Mouse (Mus musculus) embryonic facial prominence, embryonic 13.5 days (tissue): ENCODE measurements around the gene Mgll. TPM values are rescaled to one million over a fixed set of nuclear protein-coding genes. Genes with fewer than 3 reads are reported as not detected.

Experiments used
- ATAC-seq: fragments of 200-750 bp; cut with Nextera tagmentation; 2 replicates; pipeline ENCODE4 v1.8.0; 2017; ENCODE audit warnings: low read depth; ENCODE audit not compliant: insufficient number of reproducible peaks, insufficient read depth, low FRiP score, low TSS enrichment
- H3K27ac ChIP-seq: fragments of 300-500 bp; sonication (generic); 2 replicates; pipeline ENCODE4 v1.5.1; 2015; ENCODE audit warnings: moderate library complexity, mild to moderate bottlenecking, inconsistent platforms
- H3K27me3 ChIP-seq: fragments of 300-500 bp; sonication (generic); 2 replicates; pipeline ENCODE4 v1.6.1; 2015; ENCODE audit warnings: mild to moderate bottlenecking, inconsistent platforms
- H3K36me3 ChIP-seq: fragments of 300-500 bp; sonication (generic); 2 replicates; pipeline ENCODE4 v1.6.1; 2015; ENCODE audit warnings: mild to moderate bottlenecking, inconsistent platforms
- H3K4me1 ChIP-seq: fragments of 300-500 bp; sonication (generic); 2 replicates; pipeline ENCODE4 v1.6.1; 2015; ENCODE audit warnings: inconsistent platforms
- H3K4me2 ChIP-seq: fragments of 300-500 bp; sonication (generic); 2 replicates; pipeline ENCODE4 v1.6.1; 2015; ENCODE audit warnings: moderate library complexity, mild to moderate bottlenecking, inconsistent platforms
- H3K4me3 ChIP-seq: fragments of 300-500 bp; sonication (generic); 2 replicates; pipeline ENCODE4 v1.5.1; 2015; ENCODE audit warnings: mild to moderate bottlenecking, inconsistent platforms
- H3K9ac ChIP-seq: fragments of 300-500 bp; sonication (generic); 2 replicates; pipeline ENCODE4 v1.6.1; 2015; ENCODE audit warnings: mild to moderate bottlenecking, inconsistent platforms
- H3K9me3 ChIP-seq: fragments of 300-500 bp; sonication (generic); 2 replicates; pipeline ENCODE4 v1.6.1; 2016; ENCODE audit warnings: inconsistent platforms
- WGBS: fragments of 180-500 bp; shearing (Covaris S2); methylation state at CpG from one replicate; pipeline ENCODE4 v1.1.7; 2015; ENCODE audit warnings: mixed read lengths; 5-methylcytosine and 5-hydroxymethylcytosine counted together
- polyA plus RNA-seq: library from polyadenylated mRNA; unstranded; fragments of >200 nt; fragmentation: Nextera tagmentation; extraction: Ambion mirVana; gene quantifications from 2 replicates; pipeline ENCODE4 v1.2.1, GENCODE M21; 2015

Gene Mgll
- polyA plus RNA-seq, 1 experiment from 2014 or later, result 19.1 TPM

- Histone ChIP-seq H3K4me3 (no peak overlapping the region), H3K36me3 (no peaks in the 10 kb centered on the region), H3K27me3 (no peaks in the 10 kb centered on the region), H3K9me3 (no peaks in the 10 kb centered on the region), H3K4me2 (no peak overlapping the region), H3K4me1 (peaks cover 6% of the 10 kb centered on the region; the same call in 1 of the 2 replicates), H3K9ac (0 out of 2 replicates have a peak overlapping the region, but pooled peaks have one; percentile 11), H3K27ac (no peak overlapping the region)
- ATAC-seq, result no peak
- 76% methylated on average over 5 of the region's 5 CpGs for WGBS
Observed at GRCm38 (mm10) chr6:88703731-88704130, 20.5 kb upstream of the Mgll start.

GRCm38 (mm10) chr6:88708401-88709278, 15.6 kb upstream of the Mgll start:
- H3K9me3 ChIP-seq, result no peaks in the 10 kb centered on the region
- H3K36me3 ChIP-seq, result no peaks in the 10 kb centered on the region
- H3K4me3 ChIP-seq, result no peak overlapping the region
- no peak overlapping the region for H3K27ac ChIP-seq
- no peaks in the 10 kb centered on the region; the same call in 1 of the 2 replicates for H3K27me3 ChIP-seq
- 72% methylated on average over 8 of the region's 8 CpGs for WGBS
- H3K4me2 ChIP-seq, result no peak overlapping the region
- H3K9ac ChIP-seq, result no peak overlapping the region
- ATAC-seq, result no peak
- peaks cover 2% of the 10 kb centered on the region; the same call in 1 of the 2 replicates for H3K4me1 ChIP-seq

GRCm38 (mm10) chr6:88709279-88709575, 15.0 kb upstream of the Mgll start:
- WGBS, result 86% methylated on average over 1 of the region's 1 CpGs
- H3K27me3 ChIP-seq, result no peaks in the 10 kb centered on the region; the same call in 1 of the 2 replicates
- no peak for ATAC-seq

GRCm38 (mm10) chr6:88711313-88711712, 12.9 kb upstream of the Mgll start:
- Histone ChIP-seq H3K36me3 (no peaks in the 10 kb centered on the region), H3K27ac (no peak overlapping the region), H3K9me3 (no peaks in the 10 kb centered on the region), H3K9ac (no peak overlapping the region), H3K27me3 (no peaks in the 10 kb centered on the region; the same call in 1 of the 2 replicates), H3K4me3 (no peak overlapping the region), H3K4me2 (no peak overlapping the region), H3K4me1 (0 out of 2 replicates have a peak, but pooled peaks cover 5% of the 10 kb centered on the region)
- no peak for ATAC-seq
- WGBS, result 64% methylated on average over 3 of the region's 3 CpGs

More at GRCm38 (mm10) chr6:88709279-88709575, 15.0 kb upstream of the Mgll start:
- no peak overlapping the region for H3K27ac ChIP-seq
- H3K4me1 ChIP-seq, result no peaks in the 10 kb centered on the region
- H3K4me3 ChIP-seq, result no peak overlapping the region
- no peaks in the 10 kb centered on the region for H3K36me3 ChIP-seq
- no peak overlapping the region for H3K4me2 ChIP-seq
- no peaks in the 10 kb centered on the region for H3K9me3 ChIP-seq
- no peak overlapping the region for H3K9ac ChIP-seq

GRCm38 (mm10) chr6:88712083-88712482, 12.1 kb upstream of the Mgll start:
- no peak for ATAC-seq
- no peaks in the 10 kb centered on the region; the same call in 1 of the 2 replicates for H3K27me3 ChIP-seq
- 0 out of 2 replicates have a peak, but pooled peaks cover 5% of the 10 kb centered on the region for H3K4me1 ChIP-seq
- no peak overlapping the region for H3K4me2 ChIP-seq
- H3K9ac ChIP-seq, result no peak overlapping the region
- no peak overlapping the region for H3K4me3 ChIP-seq
- no peak overlapping the region for H3K27ac ChIP-seq
- 78% methylated on average over 4 of the region's 4 CpGs for WGBS
- no peaks in the 10 kb centered on the region for H3K9me3 ChIP-seq
- H3K36me3 ChIP-seq, result no peaks in the 10 kb centered on the region

- no peaks in the 10 kb centered on the region for H3K9me3 ChIP-seq
- no peak overlapping the region for H3K9ac ChIP-seq
- no peaks in the 10 kb centered on the region for H3K36me3 ChIP-seq
- ATAC-seq, result no peak
- 0 out of 2 replicates have a peak, but pooled peaks cover 5% of the 10 kb centered on the region for H3K4me1 ChIP-seq
- no peak overlapping the region for H3K4me2 ChIP-seq
- no peak overlapping the region for H3K4me3 ChIP-seq
- no peak overlapping the region for H3K27ac ChIP-seq
- no peaks in the 10 kb centered on the region; the same call in 1 of the 2 replicates for H3K27me3 ChIP-seq
Observed at GRCm38 (mm10) chr6:88713320-88713719, 10.9 kb upstream of the Mgll start.

- Histone ChIP-seq H3K9me3 (no peaks in the 10 kb centered on the region), H3K36me3 (no peaks in the 10 kb centered on the region), H3K27me3 (no peaks in the 10 kb centered on the region; the same call in 1 of the 2 replicates), H3K4me1 (0 out of 2 replicates have a peak, but pooled peaks cover 5% of the 10 kb centered on the region), H3K27ac (no peak overlapping the region), H3K9ac (no peak overlapping the region), H3K4me2 (no peak overlapping the region), H3K4me3 (no peak overlapping the region)
- WGBS, result 87% methylated on average over 4 of the region's 4 CpGs
- ATAC-seq, result no peak
Observed at GRCm38 (mm10) chr6:88714200-88714674, 10.0 kb upstream of the Mgll start.

- Histone ChIP-seq H3K36me3 (no peaks in the 10 kb centered on the region), H3K27me3 (no peaks in the 10 kb centered on the region; the same call in 1 of the 2 replicates), H3K9ac (no peak overlapping the region), H3K9me3 (no peaks in the 10 kb centered on the region), H3K4me3 (no peak overlapping the region), H3K4me1 (0 out of 2 replicates have a peak, but pooled peaks cover 5% of the 10 kb centered on the region), H3K4me2 (no peak overlapping the region), H3K27ac (no peak overlapping the region)
- WGBS, result 55% methylated on average over 9 of the region's 9 CpGs
- no peak for ATAC-seq
Observed at GRCm38 (mm10) chr6:88715378-88715781, 8.8 kb upstream of the Mgll start.

- no peak overlapping the region for H3K27ac ChIP-seq
- 36% methylated on average over 5 of the region's 5 CpGs for WGBS
- no peak for ATAC-seq
- H3K4me2 ChIP-seq, result no peak overlapping the region
- 0 out of 2 replicates have a peak, but pooled peaks cover 10% of the 10 kb centered on the region for H3K4me1 ChIP-seq
- H3K36me3 ChIP-seq, result no peaks in the 10 kb centered on the region
- no peak overlapping the region for H3K9ac ChIP-seq
- no peaks in the 10 kb centered on the region for H3K9me3 ChIP-seq
- no peaks in the 10 kb centered on the region; the same call in 1 of the 2 replicates for H3K27me3 ChIP-seq
- no peak overlapping the region for H3K4me3 ChIP-seq
Observed at GRCm38 (mm10) chr6:88715966-88716365, 8.2 kb upstream of the Mgll start.

- no peak overlapping the region for H3K4me3 ChIP-seq
- 62% methylated on average over 6 of the region's 6 CpGs for WGBS
- no peaks in the 10 kb centered on the region for H3K9me3 ChIP-seq
- H3K27me3 ChIP-seq, result no peaks in the 10 kb centered on the region
- no peaks in the 10 kb centered on the region for H3K36me3 ChIP-seq
- no peak overlapping the region for H3K27ac ChIP-seq
- H3K4me2 ChIP-seq, result no peak overlapping the region
- no peak for ATAC-seq
- H3K9ac ChIP-seq, result no peak overlapping the region
- H3K4me1 ChIP-seq, result 0 out of 2 replicates have a peak, but pooled peaks cover 13% of the 10 kb centered on the region
Observed at GRCm38 (mm10) chr6:88717143-88718032, 6.8 kb upstream of the Mgll start.

GRCm38 (mm10) chr6:88718033-88718725, 6.0 kb upstream of the Mgll start:
- 72% methylated on average over 7 of the region's 7 CpGs for WGBS
- H3K4me2 ChIP-seq, result no peak overlapping the region
- no peak for ATAC-seq

More at GRCm38 (mm10) chr6:88718033-88718725, 6.0 kb upstream of the Mgll start:
- Histone ChIP-seq H3K9me3 (no peaks in the 10 kb centered on the region), H3K36me3 (no peaks in the 10 kb centered on the region), H3K4me1 (0 out of 2 replicates have a peak, but pooled peaks cover 13% of the 10 kb centered on the region), H3K27me3 (0 out of 2 replicates have a peak, but pooled peaks cover 3% of the 10 kb centered on the region), H3K27ac (no peak overlapping the region), H3K4me3 (no peak overlapping the region), H3K9ac (no peak overlapping the region)
